Mouse (Mus musculus) megakaryocyte, embryonic 14.5 days (primary cell): ENCODE results near the gene Vps26b. TPM values are rescaled to one million over a fixed set of nuclear protein-coding genes. Genes with fewer than 3 reads are reported as not detected.

ENCODE experiments used
- H3K27me3 ChIP-seq: replicated peaks from 2 replicates; pipeline ENCODE3; 2012; ENCODE audit warnings: inconsistent platforms
- H3K36me3 ChIP-seq: replicated peaks from 2 replicates; pipeline ENCODE3; 2012; ENCODE audit warnings: low read length, inconsistent platforms, mixed read lengths
- H3K4me1 ChIP-seq: 2 replicates; pipeline ENCODE4 v1.6.1; 2012; ENCODE audit warnings: inconsistent platforms
- H3K4me3 ChIP-seq: replicated peaks from 2 replicates; pipeline ENCODE3; 2012; ENCODE audit warnings: moderate library complexity, mild to moderate bottlenecking, inconsistent platforms
- H3K9me3 ChIP-seq: 2 replicates; pipeline ENCODE4 v1.6.1; 2012; ENCODE audit warnings: inconsistent platforms
- FLI1 ChIP-seq: IDR thresholded peaks from 2 replicates; pipeline ENCODE4 v1.6.1; 2012; ENCODE audit warnings: low read length, inconsistent platforms, mixed read lengths
- GATA1 ChIP-seq: IDR thresholded peaks from 3 replicates; pipeline ENCODE4 v1.6.1; 2012; ENCODE audit warnings: mixed read lengths, low read length, inconsistent platforms, borderline replicate concordance
- polyA plus RNA-seq: library from polyadenylated mRNA; stranded (reverse); fragments of >175 nt; gene quantifications from 2 replicates; pipeline ENCODE4 v1.2.3, GENCODE M21; 2012; ENCODE audit warnings: low replicate concordance; ENCODE audit not compliant: insufficient read depth

Gene Vps26b
- polyA plus RNA-seq, 1 experiment: 21.3 TPM

GRCm38 (mm10) chr9:26997501-26997900, 32.4 kb downstream of the Vps26b start:
- TF ChIP-seq FLI1: no peak
- TF ChIP-seq GATA1: no peak
- no peaks in the 10 kb centered on the region for H3K27me3 ChIP-seq
- H3K4me3 ChIP-seq: no peak overlapping the region
- H3K9me3 ChIP-seq: no peaks in the 10 kb centered on the region
- peaks cover 43% of the 10 kb centered on the region for H3K4me1 ChIP-seq
- H3K36me3 ChIP-seq: no peaks in the 10 kb centered on the region

GRCm38 (mm10) chr9:26997062-26997461, 32.8 kb downstream of the Vps26b start:
- TF ChIP-seq GATA1 (no peak), FLI1 (no peak)

GRCm38 (mm10) chr9:26993900-26994299, 36.0 kb downstream of the Vps26b start:
- Histone ChIP-seq H3K4me3 (no peak overlapping the region), H3K4me1 (peaks cover 23% of the 10 kb centered on the region), H3K27me3 (no peaks in the 10 kb centered on the region), H3K9me3 (no peaks in the 10 kb centered on the region), H3K36me3 (peaks cover 34% of the 10 kb centered on the region)
- no peak for TF ChIP-seq GATA1

More at GRCm38 (mm10) chr9:26997062-26997461, 32.8 kb downstream of the Vps26b start:
- H3K4me3 ChIP-seq: no peak overlapping the region
- H3K36me3 ChIP-seq: peaks cover 3% of the 10 kb centered on the region
- H3K4me1 ChIP-seq: peaks cover 46% of the 10 kb centered on the region
- H3K27me3 ChIP-seq: no peaks in the 10 kb centered on the region
- H3K9me3 ChIP-seq: no peaks in the 10 kb centered on the region

GRCm38 (mm10) chr9:26993118-26993517, 36.7 kb downstream of the Vps26b start:
- H3K4me1 ChIP-seq: peaks cover 18% of the 10 kb centered on the region
- no peak overlapping the region for H3K4me3 ChIP-seq
- no peaks in the 10 kb centered on the region for H3K27me3 ChIP-seq
- H3K9me3 ChIP-seq: no peaks in the 10 kb centered on the region
- peaks cover 35% of the 10 kb centered on the region for H3K36me3 ChIP-seq
- TF ChIP-seq FLI1: no peak
- no peak for TF ChIP-seq GATA1

GRCm38 (mm10) chr9:26990181-26990580, 39.7 kb downstream of the Vps26b start:
- TF ChIP-seq GATA1: no peak
- no peak for TF ChIP-seq FLI1
- H3K4me1 ChIP-seq: peaks cover 17% of the 10 kb centered on the region
- H3K9me3 ChIP-seq: no peaks in the 10 kb centered on the region
- H3K27me3 ChIP-seq: no peaks in the 10 kb centered on the region
- H3K36me3 ChIP-seq: peaks cover 51% of the 10 kb centered on the region
- H3K4me3 ChIP-seq: no peak overlapping the region

GRCm38 (mm10) chr9:26985668-26986277, 44.1 kb downstream of the Vps26b start:
- peaks cover 11% of the 10 kb centered on the region for H3K4me1 ChIP-seq
- TF ChIP-seq GATA1 (no peak), FLI1 (no peak)
- H3K27me3 ChIP-seq: no peaks in the 10 kb centered on the region
- H3K4me3 ChIP-seq: no peak overlapping the region
- no peaks in the 10 kb centered on the region for H3K9me3 ChIP-seq
- peaks cover 54% of the 10 kb centered on the region for H3K36me3 ChIP-seq

GRCm38 (mm10) chr9:26985090-26985613, 44.7 kb downstream of the Vps26b start:
- H3K27me3 ChIP-seq: no peaks in the 10 kb centered on the region
- H3K4me3 ChIP-seq: no peak overlapping the region
- TF ChIP-seq GATA1 (no peak), FLI1 (no peak)
- peaks cover 52% of the 10 kb centered on the region for H3K36me3 ChIP-seq
- peaks cover 11% of the 10 kb centered on the region for H3K4me1 ChIP-seq
- H3K9me3 ChIP-seq: no peaks in the 10 kb centered on the region

GRCm38 (mm10) chr9:26978776-26979175, 51.1 kb downstream of the Vps26b start:
- Histone ChIP-seq H3K4me3 (no peak overlapping the region), H3K9me3 (no peaks in the 10 kb centered on the region), H3K36me3 (peaks cover 65% of the 10 kb centered on the region), H3K4me1 (peaks cover 20% of the 10 kb centered on the region), H3K27me3 (no peaks in the 10 kb centered on the region)
- TF ChIP-seq FLI1 (no peak), GATA1 (no peak)

- Histone ChIP-seq H3K27me3 (no peaks in the 10 kb centered on the region), H3K9me3 (no peaks in the 10 kb centered on the region), H3K4me1 (peaks cover 20% of the 10 kb centered on the region), H3K4me3 (no peak overlapping the region), H3K36me3 (peaks cover 65% of the 10 kb centered on the region)
- TF ChIP-seq GATA1: no peak
- TF ChIP-seq FLI1: no peak
Observed at GRCm38 (mm10) chr9:26977754-26978153, 52.1 kb downstream of the Vps26b start.

Other genes with a start within 250 kb of the Vps26b start
- gene Glb1l2, start 223.6 kb downstream of the Vps26b start, polyA plus RNA-seq: not detected in 2 replicates
- gene Glb1l3, start 169.2 kb downstream of the Vps26b start, polyA plus RNA-seq: not detected in 2 replicates
- gene Gm1110, start 107.0 kb downstream of the Vps26b start, polyA plus RNA-seq: not detected in 2 replicates
- 0.68 TPM in 1 of 2 replicates, not detected in the other for gene Acad8, start 30.5 kb downstream of the Vps26b start, polyA plus RNA-seq
- 2.5 and 6.9 TPM in 2 replicates for gene Thyn1, start 30.4 kb downstream of the Vps26b start, polyA plus RNA-seq
- gene Ncapd3, start 110 bp upstream of the Vps26b start, polyA plus RNA-seq: 0.53 and 0.97 TPM in 2 replicates
- gene Jam3, start 125.4 kb upstream of the Vps26b start, polyA plus RNA-seq: 0.13 TPM in 1 of 2 replicates, not detected in the other